Mouse (Mus musculus) adipocyte (in vitro differentiated cells): ENCODE data around the gene Rhobtb1.
A peak's percentile ranks its signal among the peaks of the same experiment; 100 is the strongest.

Experiments used
- DNase-seq: peaks from one replicate; pipeline ENCODE4 v3.0.0-alpha.2; 2016; ENCODE audit warnings: low spot score

The Rhobtb1 gene

GRCm38 (mm10) chr10:69247311-69248033 is 96.2 kb downstream of the Rhobtb1 start:
- DNase-seq, result no peak

- no peak for DNase-seq
These were observed 97.3 kb downstream of the Rhobtb1 start for GRCm38 (mm10) chr10:69248261-69249160.

GRCm38 (mm10) chr10:69251254-69251653 is 100.0 kb downstream of the Rhobtb1 start:
- DNase-seq, result no peak

- DNase-seq, result no peak
These were observed 101.2 kb downstream of the Rhobtb1 start for GRCm38 (mm10) chr10:69252112-69253074.

- peak; percentile 64 for DNase-seq
These were observed 101.9 kb downstream of the Rhobtb1 start for GRCm38 (mm10) chr10:69253075-69253685.

- no peak for DNase-seq
These were observed 102.4 kb downstream of the Rhobtb1 start for GRCm38 (mm10) chr10:69253686-69254080.

- DNase-seq, result no peak
These were observed 103.2 kb downstream of the Rhobtb1 start for GRCm38 (mm10) chr10:69254390-69254847.

GRCm38 (mm10) chr10:69255594-69255993 is 104.4 kb downstream of the Rhobtb1 start:
- no peak for DNase-seq

- peak; percentile 69 for DNase-seq
These were observed 106.4 kb downstream of the Rhobtb1 start for GRCm38 (mm10) chr10:69257592-69258133.

- DNase-seq, result peak; percentile 60
These were observed 107.4 kb downstream of the Rhobtb1 start for GRCm38 (mm10) chr10:69258588-69258987.

- no peak for DNase-seq
These were observed 107.9 kb downstream of the Rhobtb1 start for GRCm38 (mm10) chr10:69259161-69259560.

- DNase-seq, result no peak
These were observed 108.7 kb downstream of the Rhobtb1 start for GRCm38 (mm10) chr10:69259929-69260328.

GRCm38 (mm10) chr10:69262918-69263822 is 111.9 kb downstream of the Rhobtb1 start:
- DNase-seq, result peak; percentile 9

GRCm38 (mm10) chr10:69263906-69264305 is 112.7 kb downstream of the Rhobtb1 start:
- no peak for DNase-seq

- no peak for DNase-seq
These were observed 114.2 kb downstream of the Rhobtb1 start for GRCm38 (mm10) chr10:69265421-69265820.

- DNase-seq, result peak; percentile 12
These were observed 116.9 kb downstream of the Rhobtb1 start for GRCm38 (mm10) chr10:69268061-69268643.

GRCm38 (mm10) chr10:69271436-69271835 is 120.2 kb downstream of the Rhobtb1 start:
- no peak for DNase-seq

- no peak for DNase-seq
These were observed 123.0 kb downstream of the Rhobtb1 start for GRCm38 (mm10) chr10:69274275-69274674.

- DNase-seq, result no peak
These were observed 123.5 kb downstream of the Rhobtb1 start for GRCm38 (mm10) chr10:69274705-69275104.
